Mouse (Mus musculus): ENCODE results near the gene Gm10352. TPM values are rescaled to one million over a fixed set of nuclear protein-coding genes. Genes with fewer than 3 reads are reported as not detected.
"Not testable (repeated sequence)": the region's sequence is repeated elsewhere in the genome, so short reads cannot be mapped to it uniquely, and the experiment has no call there.

Gene Gm10352
- not detected for total RNA-seq (2022)

DNA sequence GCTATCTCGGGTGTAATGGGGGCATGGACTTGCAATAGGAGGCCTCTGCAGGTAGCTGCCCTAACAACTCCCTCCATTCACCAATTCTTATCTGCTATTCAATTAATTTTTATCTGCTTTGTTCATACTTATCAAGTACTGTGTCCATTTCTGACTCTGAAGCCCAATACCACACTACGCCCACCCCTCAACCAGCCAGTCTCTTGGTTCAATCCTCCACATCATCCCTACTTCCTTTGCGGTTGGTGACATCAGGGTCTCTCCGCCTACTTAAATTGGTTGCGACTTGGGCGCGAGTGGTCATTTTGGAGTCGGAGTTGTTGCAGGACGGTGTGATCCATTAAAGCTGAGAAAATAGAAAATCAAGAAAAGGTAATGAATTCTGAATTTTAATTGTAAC, at the start of gene Gm10352:
Gene Gm10352, plus strand, starts transcription at position 301 of the 400 bp plus-strand sequence.
- not testable (repeated sequence) for DNase-seq (ENCODE audit: low spot score in 2 of 2)

DNA sequence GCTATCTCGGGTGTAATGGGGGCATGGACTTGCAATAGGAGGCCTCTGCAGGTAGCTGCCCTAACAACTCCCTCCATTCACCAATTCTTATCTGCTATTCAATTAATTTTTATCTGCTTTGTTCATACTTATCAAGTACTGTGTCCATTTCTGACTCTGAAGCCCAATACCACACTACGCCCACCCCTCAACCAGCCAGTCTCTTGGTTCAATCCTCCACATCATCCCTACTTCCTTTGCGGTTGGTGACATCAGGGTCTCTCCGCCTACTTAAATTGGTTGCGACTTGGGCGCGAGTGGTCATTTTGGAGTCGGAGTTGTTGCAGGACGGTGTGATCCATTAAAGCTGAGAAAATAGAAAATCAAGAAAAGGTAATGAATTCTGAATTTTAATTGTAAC, 31.5 kb downstream of the Gm10352 start, which contains the start of gene Gm29289:
Gene Gm29289, plus strand, starts transcription at position 301 of the 400 bp plus-strand sequence.
- DNase-seq (ENCODE audit: low spot score in 2 of 2) = not testable (repeated sequence)

Other genes starting within 250 kb of the Gm10352 start
- not detected for gene Sry, start 237.3 kb upstream of the Gm10352 start, total RNA-seq (2022)
- gene H2al2b, start 180.3 kb upstream of the Gm10352 start, total RNA-seq (2022) = not detected
- gene Gm4064, start 104.8 kb upstream of the Gm10352 start, total RNA-seq (2022) = not detected
- gene Rbmy, start 70.3 kb upstream of the Gm10352 start, total RNA-seq (2022) = not detected
- not detected for gene Gm10256, start 70.3 kb upstream of the Gm10352 start, total RNA-seq (2022)
- not detected for gene Gm29289, start 31.6 kb downstream of the Gm10352 start, total RNA-seq (2022)